Mouse (Mus musculus) embryonic fibroblast, embryonic 13.5 days (primary cell): Measurements from ENCODE around the gene Cutc.

Experiments
- CTCF ChIP-seq: IDR thresholded peaks from 2 replicates; pipeline ENCODE4 v1.5.1; 2011; ENCODE audit warnings: mild to moderate bottlenecking, control low read depth, low read length, moderate library complexity, borderline replicate concordance; ENCODE audit not compliant: insufficient read depth
- POLR2A ChIP-seq: IDR thresholded peaks from 2 replicates; pipeline ENCODE4 v1.6.1; 2011; ENCODE audit warnings: low read depth, mild to moderate bottlenecking, control low read depth, low read length, moderate library complexity

DNA sequence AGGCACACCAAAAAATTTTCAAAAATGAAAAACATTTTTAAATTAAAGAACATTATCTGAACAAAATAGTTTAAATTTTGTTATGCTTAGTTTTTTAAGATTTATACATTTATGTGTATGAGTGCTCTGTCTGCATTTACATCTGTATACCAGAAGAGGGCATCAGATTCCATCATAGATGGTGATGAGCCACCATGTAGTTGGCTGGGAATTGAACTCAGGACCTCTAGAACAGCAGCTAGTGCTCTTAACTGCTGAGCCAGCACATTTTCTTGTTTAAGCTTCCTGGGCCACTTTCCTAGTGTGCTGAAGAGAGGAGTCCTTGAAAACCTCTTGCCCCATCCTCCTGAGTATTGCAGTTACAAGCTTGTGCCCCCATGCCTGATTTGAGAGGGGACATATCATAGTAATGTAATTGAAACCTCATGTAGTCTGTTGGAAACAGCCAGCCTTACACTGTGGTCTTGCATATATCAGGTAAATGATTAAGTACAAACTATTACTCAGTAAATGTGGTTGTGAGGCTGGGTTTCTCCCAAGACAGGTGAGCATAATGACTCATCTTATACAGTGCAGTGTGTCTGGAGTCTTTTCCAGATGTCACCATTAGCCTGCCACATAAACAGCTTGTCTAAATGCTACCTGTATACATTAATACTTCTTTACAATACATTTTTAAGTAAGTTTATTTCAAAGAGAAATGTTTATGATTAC is 8.9 kb downstream of the Cutc start:
- no peak for TF ChIP-seq CTCF
- no peak for TF ChIP-seq POLR2A
